Mouse (Mus musculus) stomach, embryonic 15.5 days (tissue): ENCODE data around the gene V1rd19. TPM values are rescaled to one million over a fixed set of nuclear protein-coding genes. Genes with fewer than 3 reads are reported as not detected.
"Not testable (repeated sequence)": the region's sequence is repeated elsewhere in the genome, so short reads cannot be mapped to it uniquely, and the experiment has no call there.

Experiments
- ATAC-seq: fragments of 200-750 bp; cut with Nextera tagmentation; 2 replicates; pipeline ENCODE4 v1.8.0; 2017; ENCODE audit warnings: low read depth, moderate number of reproducible peaks, moderate TSS enrichment; ENCODE audit not compliant: insufficient read depth, low FRiP score
- H3K27ac ChIP-seq: fragments of 300-500 bp; sonication (generic); 2 replicates; pipeline ENCODE4 v1.5.1; 2015; ENCODE audit warnings: mild to moderate bottlenecking, inconsistent platforms
- H3K27me3 ChIP-seq: fragments of 300-500 bp; sonication (generic); replicated peaks from 2 replicates; pipeline ENCODE4 v1.6.1; 2015; ENCODE audit warnings: inconsistent platforms
- H3K36me3 ChIP-seq: fragments of 300-500 bp; sonication (generic); 2 replicates; pipeline ENCODE4 v1.6.1; 2015; ENCODE audit warnings: inconsistent platforms
- H3K4me1 ChIP-seq: fragments of 300-500 bp; sonication (generic); 2 replicates; pipeline ENCODE4 v1.6.1; 2015; ENCODE audit warnings: inconsistent platforms
- H3K4me2 ChIP-seq: fragments of 300-500 bp; sonication (generic); 2 replicates; pipeline ENCODE4 v1.6.1; 2015; ENCODE audit warnings: mild to moderate bottlenecking, inconsistent platforms
- H3K4me3 ChIP-seq: fragments of 300-500 bp; sonication (generic); replicated peaks from 2 replicates; pipeline ENCODE4 v1.5.1; 2015; ENCODE audit warnings: inconsistent platforms
- H3K9ac ChIP-seq: fragments of 300-500 bp; sonication (generic); 2 replicates; pipeline ENCODE4 v1.6.1; 2015; ENCODE audit warnings: inconsistent platforms
- H3K9me3 ChIP-seq: fragments of 300-500 bp; sonication (generic); 2 replicates; pipeline ENCODE4 v1.6.1; 2016; ENCODE audit warnings: inconsistent platforms
- WGBS: fragments of 180-500 bp; shearing (Covaris S2); methylation state at CpG from one replicate; pipeline ENCODE4 v1.1.7; 2015; 5-methylcytosine and 5-hydroxymethylcytosine counted together
- polyA plus RNA-seq: library from polyadenylated mRNA; unstranded; fragments of >200 nt; fragmentation: Nextera tagmentation; extraction: Ambion mirVana; gene quantifications from 2 replicates; pipeline ENCODE4 v1.2.1, GENCODE M21; 2015

The V1rd19 gene
- polyA plus RNA-seq, result not detected in 2 replicates

DNA sequence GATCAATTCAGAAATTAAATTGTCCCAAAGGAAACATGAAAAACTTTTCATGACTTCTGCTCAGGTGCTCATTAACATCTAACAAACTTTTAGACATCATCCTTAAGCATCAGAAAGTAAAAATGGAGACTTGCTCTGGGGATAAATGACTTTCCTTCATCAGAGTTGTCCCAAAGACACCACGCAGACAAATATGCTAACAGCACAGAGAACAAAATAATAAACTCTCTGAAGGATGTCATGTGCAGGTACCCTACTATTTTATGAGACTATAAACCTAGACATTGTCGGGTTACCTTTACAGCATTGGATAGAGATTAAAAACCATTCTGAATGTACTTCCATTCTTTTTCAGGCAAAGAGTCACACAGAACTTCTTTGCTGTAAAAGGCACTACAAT lies at the start of gene V1rd19:
TSS of gene V1rd19 (plus strand) at position 301 of the 400 bp plus-strand sequence.
- Histone ChIP-seq H3K9me3 (no peaks in the 10 kb centered on the region), H3K4me3 (no peak within 1 kb of the TSS), H3K4me2 (no peak within 1 kb of the TSS), H3K4me1 (no peaks in the 10 kb centered on the region), H3K36me3 (no peaks in the 10 kb centered on the region), H3K27ac (no peak within 1 kb of the TSS), H3K9ac (no peak within 1 kb of the TSS), H3K27me3 (no peaks in the 10 kb centered on the region)
- 57% methylated on average over 2 of the region's 2 CpGs for WGBS
- ATAC-seq, result no peak

DNA sequence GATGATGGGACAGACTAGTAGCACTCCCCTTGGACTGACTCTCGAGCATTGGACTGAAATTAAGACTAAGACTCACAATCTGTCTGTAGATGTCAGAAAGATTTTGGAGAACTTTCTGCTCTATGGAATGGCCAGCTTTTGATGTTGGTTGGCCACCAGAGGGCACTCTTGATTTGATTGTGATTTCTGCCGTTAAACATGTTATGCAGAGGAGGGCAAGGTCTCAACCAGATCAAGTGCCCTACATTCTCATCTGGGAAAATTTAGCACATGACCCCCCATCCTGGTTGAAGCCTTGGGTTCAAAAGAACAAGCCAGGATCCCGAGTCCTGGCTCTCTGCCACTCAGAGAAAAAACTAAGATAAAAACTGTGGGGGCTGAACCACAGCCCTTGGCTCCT lies 33.4 kb upstream of the V1rd19 start:
- not testable (repeated sequence) for H3K27ac ChIP-seq, H3K27me3 ChIP-seq, H3K4me1 ChIP-seq, ATAC-seq, H3K9me3 ChIP-seq, H3K4me3 ChIP-seq, H3K9ac ChIP-seq, H3K4me2 ChIP-seq, H3K36me3 ChIP-seq
- 34% methylated on average over 3 of the region's 3 CpGs for WGBS

DNA sequence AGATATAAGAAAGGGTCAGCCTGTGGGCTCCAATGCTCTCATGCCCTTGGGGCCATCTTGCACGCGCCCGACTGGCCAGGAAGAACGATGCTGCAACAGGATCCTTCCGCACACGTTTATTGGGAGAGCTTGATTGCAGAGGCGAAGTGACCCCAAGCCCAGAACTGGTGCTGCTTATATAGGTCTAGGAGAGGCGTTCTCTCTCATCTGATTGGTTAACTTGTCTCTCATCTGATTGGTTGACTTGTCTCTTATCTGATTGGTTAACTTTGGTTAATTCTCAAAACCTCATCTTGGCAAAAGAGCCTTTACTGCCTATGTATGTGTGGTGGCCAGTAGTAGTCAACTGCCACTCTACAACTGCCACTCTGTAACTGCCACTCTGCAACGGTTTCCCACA lies 27.2 kb upstream of the V1rd19 start, which contains the start of gene Vmn1r181:
TSS of gene Vmn1r181 (plus strand) at position 301 of the 400 bp plus-strand sequence.
- ATAC-seq, H3K9me3 ChIP-seq, H3K27me3 ChIP-seq, H3K27ac ChIP-seq, H3K4me2 ChIP-seq, H3K36me3 ChIP-seq, H3K4me3 ChIP-seq, H3K4me1 ChIP-seq, H3K9ac ChIP-seq: not testable (repeated sequence)
- 79% methylated on average over 9 of the region's 9 CpGs for WGBS

DNA sequence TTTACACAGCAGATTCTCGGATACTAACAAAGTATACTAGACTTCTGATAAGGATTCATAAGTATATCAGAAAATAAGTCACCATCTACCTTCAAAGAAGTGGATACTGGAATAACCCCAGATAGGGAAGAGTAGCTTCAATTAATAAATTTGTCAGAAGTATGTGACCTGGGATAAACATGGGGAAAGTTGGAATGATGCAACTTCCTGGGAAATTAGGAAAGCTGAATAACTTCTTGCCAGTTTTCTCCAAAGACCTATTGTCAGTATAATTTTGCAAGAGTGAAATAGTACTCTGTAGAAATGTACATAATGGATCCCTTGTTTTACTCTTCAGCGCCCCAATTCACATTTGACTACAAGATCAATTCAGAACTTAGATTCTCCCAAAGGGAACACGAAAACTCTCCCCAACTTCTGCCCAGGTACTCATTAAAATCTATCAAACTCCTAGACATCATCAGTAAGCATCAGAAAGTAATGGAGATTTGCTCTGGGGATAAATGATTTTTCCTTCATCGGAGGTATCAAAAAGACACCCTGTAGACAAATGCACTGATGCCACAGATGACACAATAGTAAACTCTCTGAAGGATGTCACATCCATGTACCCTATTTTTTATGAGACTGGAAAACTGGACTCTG lies 51.3 kb downstream of the V1rd19 start, which contains the start of gene Vmn1r183:
TSS of gene Vmn1r183 (plus strand) at position 595 of the 645 bp plus-strand sequence.
- WGBS, result 79% methylated on average over 4 of the region's 4 CpGs
- no peaks in the 10 kb centered on the region for H3K36me3 ChIP-seq
- ATAC-seq, result no peak

More for the DNA sequence above, 51.3 kb downstream of the V1rd19 start, which contains the start of gene Vmn1r183:
- no peaks in the 10 kb centered on the region for H3K4me1 ChIP-seq
- H3K27me3 ChIP-seq, result no peaks in the 10 kb centered on the region
- H3K9me3 ChIP-seq, result no peaks in the 10 kb centered on the region
- H3K9ac ChIP-seq, result no peak within 1 kb of the TSS
- H3K4me3 ChIP-seq, result no peak within 1 kb of the TSS
- no peak within 1 kb of the TSS for H3K27ac ChIP-seq
- no peak within 1 kb of the TSS for H3K4me2 ChIP-seq

Other genes starting within 250 kb of the V1rd19 start
- not detected in 2 replicates for gene Vmn1r174, start 249.4 kb upstream of the V1rd19 start, polyA plus RNA-seq
- not detected in 2 replicates for gene Vmn1r175, start 191.0 kb upstream of the V1rd19 start, polyA plus RNA-seq
- gene Vmn1r176, start 164.3 kb upstream of the V1rd19 start, polyA plus RNA-seq, result not detected in 2 replicates
- not detected in 2 replicates for gene Vmn1r177, start 135.2 kb upstream of the V1rd19 start, polyA plus RNA-seq
- gene Vmn1r178, start 109.7 kb upstream of the V1rd19 start, polyA plus RNA-seq, result not detected in 2 replicates
- not detected in 2 replicates for gene Vmn1r179, start 74.7 kb upstream of the V1rd19 start, polyA plus RNA-seq
- not detected in 2 replicates for gene Vmn1r180, start 51.1 kb upstream of the V1rd19 start, polyA plus RNA-seq
- gene Vmn1r181, start 27.1 kb upstream of the V1rd19 start, polyA plus RNA-seq, result not detected in 2 replicates
- not detected in 2 replicates for gene Vmn1r183, start 51.6 kb downstream of the V1rd19 start, polyA plus RNA-seq
- gene Zfp180, start 80.2 kb downstream of the V1rd19 start, polyA plus RNA-seq, result 16.7 and 17.3 TPM in 2 replicates
- 6.8 and 7.4 TPM in 2 replicates for gene Zfp112, start 110.6 kb downstream of the V1rd19 start, polyA plus RNA-seq
- 13.5 and 14.0 TPM in 2 replicates for gene Zfp235, start 132.5 kb downstream of the V1rd19 start, polyA plus RNA-seq
- gene Zfp114, start 173.4 kb downstream of the V1rd19 start, polyA plus RNA-seq, result 5.5 and 6.3 TPM in 2 replicates
- 8.5 and 9.2 TPM in 2 replicates for gene Zfp111, start 209.8 kb downstream of the V1rd19 start, polyA plus RNA-seq
- gene Zfp109, start 235.9 kb downstream of the V1rd19 start, polyA plus RNA-seq, result 5.1 and 5.6 TPM in 2 replicates